Mouse (Mus musculus) stomach, postnatal 0 days (tissue): ENCODE results near the gene Thoc3.

ENCODE experiments used
- CTCF ChIP-seq: IDR thresholded peaks from 2 replicates; pipeline ENCODE4 v1.5.1; 2016; ENCODE audit warnings: antibody characterized with exemption, low read depth, mild to moderate bottlenecking, moderate library complexity
- EP300 ChIP-seq: optimal IDR thresholded peaks from 2 replicates; pipeline ENCODE3; 2016; ENCODE audit warnings: antibody characterized with exemption

- TF ChIP-seq CTCF (peak; percentile 73), EP300 (no peak)
These were observed 11.6 kb downstream of the Thoc3 start for GRCm38 (mm10) chr13:54457062-54457461.
